Mouse (Mus musculus): ENCODE results near the gene Stk33. TPM values are rescaled to one million over a fixed set of nuclear protein-coding genes. Genes with fewer than 3 reads are reported as not detected.
A peak's percentile ranks its signal among the peaks of the same experiment; 100 is the strongest.

Stk33 gene
- polyA plus RNA-seq, 1 experiment: 0.90 TPM

DNA sequence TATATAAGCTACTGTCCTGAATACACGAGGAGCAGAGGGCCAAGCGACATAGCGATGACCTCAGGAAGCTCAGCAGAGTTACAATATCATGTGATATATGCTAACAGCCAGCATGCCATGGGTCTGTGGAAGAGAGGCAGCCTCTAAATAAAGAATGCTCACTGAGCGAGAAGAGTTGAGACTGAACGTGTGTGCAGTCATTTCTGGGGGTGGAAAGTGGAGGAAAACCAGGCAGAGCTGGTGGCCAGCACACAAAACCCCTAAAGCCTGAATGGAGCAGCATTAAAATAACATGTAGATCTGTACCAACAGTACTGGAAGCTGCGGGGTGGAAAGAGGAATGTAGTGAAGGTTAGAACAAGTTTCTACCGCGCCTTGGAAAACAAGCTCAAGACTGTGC, 107.2 kb downstream of the Stk33 start:
- no peaks in the 10 kb centered on the region for H3K27me3 ChIP-seq (ENCODE audit: control insufficient read depth, insufficient read depth, low read length)
- H3K4me3 ChIP-seq (replicated peaks; ENCODE audit: insufficient read depth, low read depth, low read length): no peak overlapping the region
- no peak overlapping the region for H3K27ac ChIP-seq (ENCODE audit: insufficient read depth, low read length)
- TF ChIP-seq POLR2A (IDR thresholded peaks at IDR 0.05; ENCODE audit: borderline replicate concordance, insufficient read depth, low read length) (no peak), CTCF (IDR thresholded peaks at IDR 0.05; ENCODE audit: borderline replicate concordance, insufficient read depth, low read depth, low read length) (no peak)
- DNase-seq: no peak
- peaks cover 5% of the 10 kb centered on the region for H3K4me1 ChIP-seq (ENCODE audit: control insufficient read depth, insufficient read depth, low read length)
- 88% methylated on average over 8 of the region's 8 CpGs for WGBS

- peaks cover 14% of the 10 kb centered on the region for H3K4me1 ChIP-seq (ENCODE audit: control insufficient read depth, insufficient read depth, low read length)
- DNase-seq: no peak
- H3K27me3 ChIP-seq (ENCODE audit: control insufficient read depth, insufficient read depth, low read length): no peaks in the 10 kb centered on the region
- TF ChIP-seq CTCF (IDR thresholded peaks at IDR 0.05; ENCODE audit: borderline replicate concordance, insufficient read depth, low read depth, low read length) (no peak), POLR2A (IDR thresholded peaks at IDR 0.05; ENCODE audit: borderline replicate concordance, insufficient read depth, low read length) (no peak)
- WGBS: 91% methylated on average over 3 of the region's 3 CpGs
- no peak overlapping the region for H3K27ac ChIP-seq (ENCODE audit: insufficient read depth, low read length)
- no peak overlapping the region for H3K4me3 ChIP-seq (replicated peaks; ENCODE audit: insufficient read depth, low read depth, low read length)
Measured at GRCm38 (mm10) chr7:109328772-109329171, 110.1 kb downstream of the Stk33 start.

DNA sequence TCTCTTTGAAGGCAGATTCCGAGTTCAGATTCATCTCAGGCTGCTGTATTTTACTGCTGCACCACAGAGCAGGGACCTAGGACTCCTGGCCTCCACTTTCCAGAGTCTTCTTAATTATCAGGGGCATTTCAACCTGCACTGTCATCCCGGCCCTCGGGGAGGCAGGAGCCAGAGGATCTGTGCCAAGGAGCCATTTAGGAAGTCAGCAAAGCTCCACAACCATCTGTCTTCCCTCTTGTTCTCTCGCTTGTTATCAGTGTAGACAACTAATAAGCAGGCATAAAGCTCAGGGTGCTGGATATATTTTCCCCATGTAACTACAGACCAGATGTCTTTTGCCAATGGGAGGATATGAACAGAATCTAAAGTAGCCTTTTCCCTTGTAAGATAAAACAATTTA, 112.1 kb downstream of the Stk33 start:
- DNase-seq: peak; percentile 72 to 86
- 7% methylated on average over 4 of the region's 4 CpGs for WGBS
- H3K27ac ChIP-seq (ENCODE audit: insufficient read depth, low read length): peak overlapping the region; percentile 38; the same call in 1 of the 2 replicates
- H3K27me3 ChIP-seq (ENCODE audit: control insufficient read depth, insufficient read depth, low read length): no peaks in the 10 kb centered on the region
- peaks cover 14% of the 10 kb centered on the region for H3K4me1 ChIP-seq (ENCODE audit: control insufficient read depth, insufficient read depth, low read length)
- H3K4me3 ChIP-seq (replicated peaks; ENCODE audit: insufficient read depth, low read depth, low read length): no peak overlapping the region
- TF ChIP-seq CTCF (IDR thresholded peaks at IDR 0.05; ENCODE audit: borderline replicate concordance, insufficient read depth, low read depth, low read length) (peak; percentile 38; the same call in 1 of the 2 replicates), POLR2A (IDR thresholded peaks at IDR 0.05; ENCODE audit: borderline replicate concordance, insufficient read depth, low read length) (no peak)

DNA sequence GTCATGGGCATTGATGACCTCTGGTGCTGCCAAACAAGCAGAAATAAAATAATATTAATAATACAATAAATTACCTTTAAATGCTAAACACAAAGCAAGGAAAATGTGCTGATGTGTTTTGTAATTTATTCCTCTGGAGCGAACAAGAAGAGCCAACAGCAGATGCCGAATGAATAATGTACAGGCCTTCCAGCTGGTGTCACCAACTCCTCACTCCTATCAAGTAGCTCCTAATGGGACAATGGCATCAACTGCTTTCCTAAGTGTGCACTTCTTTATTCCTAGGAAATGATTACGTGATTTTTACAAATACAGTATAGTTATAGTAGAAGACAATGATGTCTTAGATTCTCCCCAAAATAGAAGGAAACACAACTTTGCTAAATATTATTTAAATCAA, 113.2 kb downstream of the Stk33 start:
- 89% methylated on average over 3 of the region's 3 CpGs for WGBS
- Histone ChIP-seq H3K4me1 (ENCODE audit: control insufficient read depth, insufficient read depth, low read length) (peaks cover 14% of the 10 kb centered on the region), H3K27me3 (ENCODE audit: control insufficient read depth, insufficient read depth, low read length) (no peaks in the 10 kb centered on the region), H3K4me3 (replicated peaks; ENCODE audit: insufficient read depth, low read depth, low read length) (no peak overlapping the region), H3K27ac (ENCODE audit: insufficient read depth, low read length) (no peak overlapping the region)
- no peak for TF ChIP-seq CTCF (IDR thresholded peaks at IDR 0.05; ENCODE audit: borderline replicate concordance, insufficient read depth, low read depth, low read length)
- TF ChIP-seq POLR2A (IDR thresholded peaks at IDR 0.05; ENCODE audit: borderline replicate concordance, insufficient read depth, low read length): no peak
- DNase-seq: no peak

DNA sequence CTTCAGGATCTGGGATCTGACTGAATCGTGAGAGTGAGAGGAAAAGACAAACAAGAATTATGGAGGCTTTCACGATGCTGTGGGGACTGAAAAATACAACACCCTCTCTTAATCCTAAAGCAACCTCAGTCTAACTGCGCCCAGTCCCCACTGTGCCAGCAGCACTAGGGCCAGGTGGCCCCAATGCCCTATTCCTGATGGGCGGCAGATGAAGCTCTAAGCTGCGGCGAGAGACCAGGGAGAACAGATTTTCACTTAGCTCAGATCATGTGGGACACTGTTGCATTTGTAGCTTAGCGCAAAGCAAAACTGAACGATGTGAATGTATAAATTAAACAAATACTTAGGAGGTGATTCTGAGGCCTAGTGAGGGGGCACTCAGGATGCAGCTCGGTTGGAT, 113.7 kb downstream of the Stk33 start:
- H3K27ac ChIP-seq (ENCODE audit: insufficient read depth, low read length): 0 out of 2 replicates have a peak overlapping the region, but pooled peaks have one; percentile 3
- H3K27me3 ChIP-seq (ENCODE audit: control insufficient read depth, insufficient read depth, low read length): no peaks in the 10 kb centered on the region
- H3K4me1 ChIP-seq (ENCODE audit: control insufficient read depth, insufficient read depth, low read length): peaks cover 14% of the 10 kb centered on the region
- WGBS: 38% methylated on average over 9 of the region's 9 CpGs
- no peak overlapping the region for H3K4me3 ChIP-seq (replicated peaks; ENCODE audit: insufficient read depth, low read depth, low read length)
- DNase-seq: peak; percentile 39
- no peak for TF ChIP-seq POLR2A (IDR thresholded peaks at IDR 0.05; ENCODE audit: borderline replicate concordance, insufficient read depth, low read length)
- TF ChIP-seq CTCF (IDR thresholded peaks at IDR 0.05; ENCODE audit: borderline replicate concordance, insufficient read depth, low read depth, low read length): no peak

- H3K27ac ChIP-seq (ENCODE audit: insufficient read depth, low read length): no peak overlapping the region
- H3K4me3 ChIP-seq (replicated peaks; ENCODE audit: insufficient read depth, low read depth, low read length): no peak overlapping the region
- TF ChIP-seq POLR2A (IDR thresholded peaks at IDR 0.05; ENCODE audit: borderline replicate concordance, insufficient read depth, low read length): no peak
- no peak for TF ChIP-seq CTCF (IDR thresholded peaks at IDR 0.05; ENCODE audit: borderline replicate concordance, insufficient read depth, low read depth, low read length)
- no peaks in the 10 kb centered on the region for H3K27me3 ChIP-seq (ENCODE audit: control insufficient read depth, insufficient read depth, low read length)
- no peak for DNase-seq
- H3K4me1 ChIP-seq (ENCODE audit: control insufficient read depth, insufficient read depth, low read length): no peaks in the 10 kb centered on the region
- WGBS: 40% methylated on average over 2 of the region's 2 CpGs
Measured at GRCm38 (mm10) chr7:109309506-109309905, 129.4 kb downstream of the Stk33 start.

DNA sequence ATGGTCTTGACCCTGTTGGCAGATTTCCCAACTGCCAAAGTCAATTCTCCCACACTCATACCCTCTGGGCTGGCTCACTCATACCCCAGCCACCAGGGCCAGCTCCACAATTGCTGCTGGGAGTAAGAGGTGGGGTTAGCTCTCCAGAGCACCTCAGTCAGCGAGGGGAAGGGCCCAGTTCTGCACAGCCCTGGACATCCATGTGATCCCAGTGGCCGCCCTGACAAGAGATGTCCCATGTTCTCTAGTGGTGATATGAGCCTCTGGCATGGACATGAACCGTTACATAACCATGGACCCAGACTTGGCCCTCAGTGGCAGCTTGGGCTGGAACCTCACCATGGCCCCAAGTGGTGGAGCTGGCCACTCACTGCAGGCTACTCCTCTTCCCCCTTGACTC, 143.1 kb downstream of the Stk33 start:
- TF ChIP-seq CTCF (IDR thresholded peaks at IDR 0.05; ENCODE audit: borderline replicate concordance, insufficient read depth, low read depth, low read length): no peak
- TF ChIP-seq POLR2A (IDR thresholded peaks at IDR 0.05; ENCODE audit: borderline replicate concordance, insufficient read depth, low read length): no peak
- H3K4me3 ChIP-seq (replicated peaks; ENCODE audit: insufficient read depth, low read depth, low read length): no peak overlapping the region
- no peaks in the 10 kb centered on the region for H3K4me1 ChIP-seq (ENCODE audit: control insufficient read depth, insufficient read depth, low read length)
- H3K27me3 ChIP-seq (ENCODE audit: control insufficient read depth, insufficient read depth, low read length): no peaks in the 10 kb centered on the region
- no peak overlapping the region for H3K27ac ChIP-seq (ENCODE audit: insufficient read depth, low read length)
- WGBS: 84% methylated on average over 3 of the region's 3 CpGs
- no peak for DNase-seq

DNA sequence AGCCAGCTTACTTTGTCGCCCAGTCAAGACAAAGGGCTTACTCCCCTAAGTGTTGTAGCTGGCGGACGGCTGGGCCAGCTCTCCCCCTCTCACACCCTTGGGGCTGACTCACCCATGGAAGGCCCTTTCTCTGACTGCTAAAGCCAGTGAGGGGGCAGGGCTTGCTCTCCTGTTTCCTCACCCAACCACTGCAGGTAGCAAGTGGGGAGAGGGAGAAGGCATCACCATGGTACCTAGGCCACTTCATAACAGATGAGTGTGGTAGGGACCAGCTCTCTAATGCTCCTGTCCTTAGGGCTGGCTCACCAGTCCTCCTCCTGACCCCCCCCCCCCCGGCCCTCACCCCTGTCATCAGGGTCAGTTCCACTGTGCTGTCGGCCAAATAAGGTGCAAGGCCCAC, 143.5 kb downstream of the Stk33 start:
- no peak for TF ChIP-seq POLR2A (IDR thresholded peaks at IDR 0.05; ENCODE audit: borderline replicate concordance, insufficient read depth, low read length)
- TF ChIP-seq CTCF (IDR thresholded peaks at IDR 0.05; ENCODE audit: borderline replicate concordance, insufficient read depth, low read depth, low read length): no peak
- H3K4me1 ChIP-seq (ENCODE audit: control insufficient read depth, insufficient read depth, low read length): no peaks in the 10 kb centered on the region
- no peak for DNase-seq
- H3K27me3 ChIP-seq (ENCODE audit: control insufficient read depth, insufficient read depth, low read length): no peaks in the 10 kb centered on the region
- WGBS: 79% methylated on average over 5 of the region's 5 CpGs
- no peak overlapping the region for H3K4me3 ChIP-seq (replicated peaks; ENCODE audit: insufficient read depth, low read depth, low read length)
- H3K27ac ChIP-seq (ENCODE audit: insufficient read depth, low read length): no peak overlapping the region

Measured in cerebellum, adult 2 months (tissue).